Mouse (Mus musculus) erythroblast, embryonic 14.5 days (primary cell): ENCODE results near the gene D930048N14Rik. TPM values are rescaled to one million over a fixed set of nuclear protein-coding genes. Genes with fewer than 3 reads are reported as not detected.
"Not testable (repeated sequence)": the region's sequence is repeated elsewhere in the genome, so short reads cannot be mapped to it uniquely, and the experiment has no call there.

Source experiments
- H3K27me3 ChIP-seq: 2 replicates; pipeline ENCODE4 v1.6.1; 2012; ENCODE audit warnings: inconsistent platforms; ENCODE audit not compliant: control insufficient read depth
- H3K36me3 ChIP-seq: 2 replicates; pipeline ENCODE4 v1.6.1; 2012; ENCODE audit warnings: mild to moderate bottlenecking, inconsistent platforms; ENCODE audit not compliant: control insufficient read depth
- H3K4me1 ChIP-seq: 2 replicates; pipeline ENCODE4 v1.6.1; 2012; ENCODE audit warnings: inconsistent platforms; ENCODE audit not compliant: control insufficient read depth
- H3K4me3 ChIP-seq: replicated peaks from 2 replicates; pipeline ENCODE3; 2012; ENCODE audit warnings: moderate library complexity, mild to moderate bottlenecking, inconsistent platforms
- H3K9me3 ChIP-seq: 2 replicates; pipeline ENCODE4 v1.6.1; 2012; ENCODE audit warnings: low read length, inconsistent platforms, mixed read lengths; ENCODE audit not compliant: control insufficient read depth
- GATA1 ChIP-seq: IDR thresholded peaks from 2 replicates; pipeline ENCODE4 v1.6.1; 2012; ENCODE audit warnings: low read length, inconsistent platforms, mixed read lengths
- TAL1 ChIP-seq: IDR thresholded peaks from 3 replicates; pipeline ENCODE4 v1.6.1; 2012; ENCODE audit warnings: low read length, inconsistent platforms, mixed read lengths
- polyA plus RNA-seq: library from polyadenylated mRNA; stranded (reverse); fragments of >175 nt; gene quantifications from 2 replicates; pipeline ENCODE4 v1.2.3, GENCODE M21; 2012

D930048N14Rik gene
- polyA plus RNA-seq, 1 experiment: not detected

GRCm38 (mm10) chr11:51656798-51657521, 6.2 kb downstream of the D930048N14Rik start:
- H3K36me3 ChIP-seq: no peaks in the 10 kb centered on the region; the same call in 1 of the 2 replicates
- TF ChIP-seq GATA1 (no peak), TAL1 (no peak)
- peaks cover under 1% of the 10 kb centered on the region; the same call in 1 of the 2 replicates for H3K9me3 ChIP-seq
- peaks cover 20% of the 10 kb centered on the region for H3K27me3 ChIP-seq
- peaks cover 12% of the 10 kb centered on the region for H3K4me1 ChIP-seq
- no peak overlapping the region for H3K4me3 ChIP-seq

- H3K4me1 ChIP-seq: peaks cover 12% of the 10 kb centered on the region
- no peak for TF ChIP-seq TAL1
- no peak for TF ChIP-seq GATA1
- peaks cover 11% of the 10 kb centered on the region; the same call in 1 of the 2 replicates for H3K27me3 ChIP-seq
- no peak overlapping the region for H3K4me3 ChIP-seq
- no peaks in the 10 kb centered on the region; the same call in 1 of the 2 replicates for H3K36me3 ChIP-seq
- no peaks in the 10 kb centered on the region for H3K9me3 ChIP-seq
These were observed 7.5 kb downstream of the D930048N14Rik start for GRCm38 (mm10) chr11:51658291-51658690.

GRCm38 (mm10) chr11:51658705-51659104, 8.0 kb downstream of the D930048N14Rik start:
- peaks cover 12% of the 10 kb centered on the region for H3K4me1 ChIP-seq
- no peaks in the 10 kb centered on the region for H3K9me3 ChIP-seq
- H3K36me3 ChIP-seq: no peaks in the 10 kb centered on the region; the same call in 1 of the 2 replicates
- H3K4me3 ChIP-seq: no peak overlapping the region
- TF ChIP-seq GATA1: no peak
- TF ChIP-seq TAL1: no peak
- peaks cover 7% of the 10 kb centered on the region; the same call in 1 of the 2 replicates for H3K27me3 ChIP-seq

- peaks cover 12% of the 10 kb centered on the region for H3K4me1 ChIP-seq
- no peak for TF ChIP-seq GATA1
- no peak for TF ChIP-seq TAL1
- H3K27me3 ChIP-seq: peaks cover 3% of the 10 kb centered on the region; the same call in 1 of the 2 replicates
- no peak overlapping the region for H3K4me3 ChIP-seq
- no peaks in the 10 kb centered on the region for H3K36me3 ChIP-seq
- no peaks in the 10 kb centered on the region for H3K9me3 ChIP-seq
These were observed 11.2 kb downstream of the D930048N14Rik start for GRCm38 (mm10) chr11:51661867-51662365.

- H3K27me3 ChIP-seq: peaks cover 3% of the 10 kb centered on the region; the same call in 1 of the 2 replicates
- no peaks in the 10 kb centered on the region for H3K36me3 ChIP-seq
- peaks cover 12% of the 10 kb centered on the region for H3K4me1 ChIP-seq
- no peak for TF ChIP-seq GATA1
- no peak overlapping the region for H3K4me3 ChIP-seq
- H3K9me3 ChIP-seq: no peaks in the 10 kb centered on the region
These were observed 11.9 kb downstream of the D930048N14Rik start for GRCm38 (mm10) chr11:51662632-51663031.

GRCm38 (mm10) chr11:51664747-51665146, 14.0 kb downstream of the D930048N14Rik start:
- not testable (repeated sequence) for H3K36me3 ChIP-seq, H3K9me3 ChIP-seq, H3K4me3 ChIP-seq, H3K27me3 ChIP-seq, H3K4me1 ChIP-seq

- H3K27me3 ChIP-seq: no peaks in the 10 kb centered on the region
- TF ChIP-seq GATA1: no peak
- no peak for TF ChIP-seq TAL1
- H3K9me3 ChIP-seq: no peaks in the 10 kb centered on the region
- H3K36me3 ChIP-seq: no peaks in the 10 kb centered on the region
- peaks cover 1% of the 10 kb centered on the region; the same call in 1 of the 2 replicates for H3K4me1 ChIP-seq
- H3K4me3 ChIP-seq: no peak overlapping the region
These were observed 20.1 kb downstream of the D930048N14Rik start for GRCm38 (mm10) chr11:51670846-51671245.

- Histone ChIP-seq H3K36me3 (no peaks in the 10 kb centered on the region), H3K9me3 (no peaks in the 10 kb centered on the region), H3K4me3 (no peak overlapping the region), H3K4me1 (peaks cover 1% of the 10 kb centered on the region; the same call in 1 of the 2 replicates), H3K27me3 (no peaks in the 10 kb centered on the region)
- no peak for TF ChIP-seq GATA1
- TF ChIP-seq TAL1: no peak
These were observed 20.6 kb downstream of the D930048N14Rik start for GRCm38 (mm10) chr11:51671376-51671775.

GRCm38 (mm10) chr11:51673291-51673690, 22.5 kb downstream of the D930048N14Rik start:
- peaks cover 1% of the 10 kb centered on the region; the same call in 1 of the 2 replicates for H3K4me1 ChIP-seq
- no peaks in the 10 kb centered on the region for H3K27me3 ChIP-seq
- H3K9me3 ChIP-seq: no peaks in the 10 kb centered on the region
- no peaks in the 10 kb centered on the region for H3K36me3 ChIP-seq
- TF ChIP-seq GATA1 (no peak), TAL1 (no peak)
- no peak overlapping the region for H3K4me3 ChIP-seq
